8 mouse cellular contexts compared by ENCODE assay signal in the genomic region with DNA sequence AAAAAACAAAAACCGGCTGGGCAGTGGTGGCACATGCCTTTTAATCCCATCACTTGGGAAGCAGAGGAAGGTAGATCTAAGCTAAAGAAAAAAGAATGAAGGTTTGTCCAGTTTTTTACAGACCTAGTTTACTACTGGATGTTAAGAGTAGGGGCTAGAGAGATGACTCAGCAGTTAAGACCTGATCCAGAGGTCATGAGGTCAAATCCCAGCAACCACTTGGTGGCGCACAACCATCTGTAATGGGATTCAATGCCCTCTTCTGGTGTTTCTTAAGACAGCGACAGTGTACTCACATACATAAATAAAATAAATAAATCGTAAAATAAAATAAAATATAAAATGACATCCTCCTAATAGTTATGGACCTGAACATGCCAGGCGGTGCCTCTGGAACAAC. TPM values are rescaled to one million over a fixed set of nuclear protein-coding genes. Genes with fewer than 3 reads are reported as not detected.
DNase-seq lines count a peak whose midpoint lies in the region; ATAC-seq and TF ChIP-seq lines count a peak whose summit lies in the region.

No protein-coding gene starts in this region.

- no peak for TF ChIP-seq EP300 in heart, postnatal 0 days (IDR thresholded peaks at IDR 0.05; ENCODE audit: low read depth)

- H3K36me3 ChIP-seq in heart, postnatal 0 days (replicated peaks; ENCODE audit: control insufficient read depth, insufficient read depth, low read length) = peaks cover 94% of the 10 kb centered on the region
- H3K36me3 ChIP-seq in intestine, embryonic 15.5 days = peaks cover 44% of the 10 kb centered on the region

- no peak overlapping the region for H3K4me3 ChIP-seq in left cerebral cortex, adult 2 months
- H3K4me3 ChIP-seq in heart, postnatal 0 days (ENCODE audit: low read depth, low read length) = no peak overlapping the region
- H3K4me3 ChIP-seq in intestine, embryonic 15.5 days (replicated peaks) = no peak overlapping the region

- no peak; the same call in 1 of the 2 replicates for ATAC-seq in heart, postnatal 0 days (ENCODE audit: insufficient read depth, low read depth)
- no peak for ATAC-seq in intestine, embryonic 15.5 days

- DNase-seq in left cerebral cortex, adult 2 months (ENCODE audit: extremely low spot score in 1 of 2, low spot score in 2 of 2) = no peak
- DNase-seq in left cerebral cortex, postnatal 36 days (ENCODE audit: low spot score in 2 of 2) = no peak
- DNase-seq in Muller cell, postnatal 12 days (ENCODE audit: inconsistent ontology term) = peak; percentile 20
- peak; percentile 24 for DNase-seq in c-Kit-positive CD71-positive TER-119-positive erythroid progenitor cells, embryonic 14.5 days (ENCODE audit: low spot score)
- DNase-seq in heart, postnatal 0 days (ENCODE audit: low spot score) = peak; percentile 25
- peak; percentile 51 for DNase-seq in lung, postnatal 25 days (ENCODE audit: low spot score)
- no peak for DNase-seq in right cerebral cortex, postnatal 10 days (ENCODE audit: low spot score in 2 of 2)

- 61% methylated on average over 5 of the region's 5 CpGs for WGBS in heart, postnatal 0 days
- 57% methylated on average over 5 of the region's 5 CpGs for WGBS in intestine, embryonic 15.5 days

- no peaks in the 10 kb centered on the region for H3K4me1 ChIP-seq in heart, postnatal 0 days (ENCODE audit: control insufficient read depth, insufficient read depth)
- H3K4me1 ChIP-seq in intestine, embryonic 15.5 days (replicated peaks) = no peaks in the 10 kb centered on the region

- H3K9ac ChIP-seq in heart, postnatal 0 days (replicated peaks; ENCODE audit: low read depth, low read length) = no peak overlapping the region
- H3K9ac ChIP-seq in intestine, embryonic 15.5 days = no peak overlapping the region

- H3K27me3 ChIP-seq in heart, postnatal 0 days (ENCODE audit: control insufficient read depth, insufficient read depth, low read length) = no peaks in the 10 kb centered on the region
- H3K27me3 ChIP-seq in intestine, embryonic 15.5 days (replicated peaks) = no peaks in the 10 kb centered on the region

- peak; percentile 45 for TF ChIP-seq CTCF in left cerebral cortex, adult 2 months (IDR thresholded peaks at IDR 0.05)
- peak; percentile 52 for TF ChIP-seq CTCF in heart, postnatal 0 days (IDR thresholded peaks at IDR 0.05; ENCODE audit: low read depth)

- no peaks in the 10 kb centered on the region for H3K9me3 ChIP-seq in heart, postnatal 0 days (replicated peaks; ENCODE audit: control insufficient read depth, low read length)
- no peaks in the 10 kb centered on the region for H3K9me3 ChIP-seq in intestine, embryonic 15.5 days

- H3K27ac ChIP-seq in left cerebral cortex, adult 2 months = no peak overlapping the region
- no peak overlapping the region for H3K27ac ChIP-seq in heart, postnatal 0 days (ENCODE audit: low read depth)
- no peak overlapping the region for H3K27ac ChIP-seq in intestine, embryonic 15.5 days

- intact Hi-C loops in left cerebral cortex, adult 2 months (cut with DNase I) = loop anchor here (5.0 kb wide), 1 partner anchor 103 kb away; the partner anchor contains the start of gene Wrb
- intact Hi-C loops in left cerebral cortex, postnatal 36 days (cut with DNase I) = loop anchor here (10.0 kb wide), 1 partner anchor 111 kb away; no protein-coding TSS in a partner anchor

- H3K4me2 ChIP-seq in heart, postnatal 0 days (ENCODE audit: low read depth, low read length) = no peak overlapping the region
- no peak overlapping the region for H3K4me2 ChIP-seq in intestine, embryonic 15.5 days (replicated peaks)

RNA-seq across cellular contexts. Expression of gene Brwd1, which starts 38.2 kb away (rescaled TPM):
- 100 to 1,000 TPM; 164 to 167 TPM for total RNA-seq in left cerebral cortex, adult 2 months (2021)
- total RNA-seq in left cerebral cortex, postnatal 36 days (2021) = 100 to 1,000 TPM; 127 to 154 TPM
- 69.0 and 72.1 TPM in 2 replicates for total RNA-seq in heart, postnatal 0 days (2014; rRNA removed; ENCODE audit: low replicate concordance)
- 53.0 and 55.9 TPM in 2 replicates for polyA plus RNA-seq in heart, postnatal 0 days (2015; fragmentation: Nextera tagmentation; extraction: Ambion mirVana)
- polyA plus RNA-seq in intestine, embryonic 15.5 days (2015; fragmentation: Nextera tagmentation; extraction: Ambion mirVana) = 62.3 and 64.7 TPM in 2 replicates

RNA-seq across cellular contexts. Expression of gene Psmg1, which starts 53.3 kb away (rescaled TPM):
- 10 to 100 TPM; 15.9 to 16.0 TPM for total RNA-seq in left cerebral cortex, adult 2 months (2021)
- 10 to 100 TPM; 14.5 to 15.3 TPM for total RNA-seq in left cerebral cortex, postnatal 36 days (2021)
- total RNA-seq in heart, postnatal 0 days (2014; rRNA removed; ENCODE audit: low replicate concordance) = 27.4 and 38.9 TPM in 2 replicates
- 53.5 and 61.3 TPM in 2 replicates for polyA plus RNA-seq in heart, postnatal 0 days (2015; fragmentation: Nextera tagmentation; extraction: Ambion mirVana)
- 90.2 and 94.8 TPM in 2 replicates for polyA plus RNA-seq in intestine, embryonic 15.5 days (2015; fragmentation: Nextera tagmentation; extraction: Ambion mirVana)

Comparison
In these comparisons a context has a peak if more than half of its experiments do, and no peak if none do; other contexts are left out.
1. DNase-seq: peak in Muller cell, postnatal 12 days (single experiment), c-Kit-positive CD71-positive TER-119-positive erythroid progenitor cells, embryonic 14.5 days (single experiment), heart, postnatal 0 days (single experiment) and lung, postnatal 25 days (single experiment); none in left cerebral cortex, adult 2 months (0 of 2), left cerebral cortex, postnatal 36 days (0 of 2) and right cerebral cortex, postnatal 10 days (0 of 2).